Mouse (Mus musculus): Measurements from ENCODE around the gene Tmem238l.
A peak's percentile ranks its signal among the peaks of the same experiment; 100 is the strongest.

The Tmem238l gene

DNA sequence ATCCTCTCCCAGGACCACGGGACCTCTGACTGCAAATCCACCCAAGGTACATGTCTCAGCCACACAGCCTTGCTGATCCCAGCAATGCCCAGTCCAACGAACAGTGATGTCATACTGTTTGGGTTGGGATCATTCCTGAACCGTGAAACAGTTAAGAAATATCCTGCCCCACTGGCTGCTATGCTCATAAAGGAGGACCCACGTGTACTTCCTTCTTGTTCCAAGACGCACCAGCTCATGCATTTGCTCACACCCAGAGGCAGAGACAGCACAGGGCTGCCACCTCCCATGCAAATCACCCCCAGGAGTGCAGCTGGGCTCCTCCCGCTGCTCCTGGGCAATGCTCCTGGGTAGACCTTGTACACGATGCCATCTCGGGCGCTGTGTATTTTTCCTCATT, at the start of gene Tmem238l:
TSS of gene Tmem238l (plus strand) at position 336 of the 400 bp plus-strand sequence.
- DNase-seq (ENCODE audit: low spot score in 2 of 2): peak; percentile 30 to 53

DNA sequence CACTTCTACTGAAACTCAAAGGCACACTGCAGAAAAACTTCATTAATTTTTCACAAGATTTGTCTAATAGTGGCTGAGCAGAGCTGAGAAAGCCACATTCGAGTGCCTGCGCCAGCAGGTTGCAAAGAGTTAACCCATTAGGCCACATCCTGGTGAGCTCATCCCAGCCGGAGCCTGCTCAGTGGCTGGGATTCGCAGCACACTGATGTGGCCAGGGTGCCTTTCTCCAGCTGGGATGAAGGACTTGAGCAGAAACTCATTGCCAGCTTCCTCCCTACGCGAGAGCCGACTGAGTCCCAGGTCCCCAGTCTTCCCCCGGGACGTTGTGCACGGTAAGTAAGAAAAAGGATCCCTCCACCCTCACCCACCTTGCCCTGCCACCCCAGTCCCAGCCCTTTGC, 44.6 kb upstream of the Tmem238l start, which contains the start of gene Pirt:
TSS of gene Pirt (plus strand) at position 171 of the 400 bp plus-strand sequence.
- no peak for DNase-seq (ENCODE audit: low spot score in 2 of 2)

DNA sequence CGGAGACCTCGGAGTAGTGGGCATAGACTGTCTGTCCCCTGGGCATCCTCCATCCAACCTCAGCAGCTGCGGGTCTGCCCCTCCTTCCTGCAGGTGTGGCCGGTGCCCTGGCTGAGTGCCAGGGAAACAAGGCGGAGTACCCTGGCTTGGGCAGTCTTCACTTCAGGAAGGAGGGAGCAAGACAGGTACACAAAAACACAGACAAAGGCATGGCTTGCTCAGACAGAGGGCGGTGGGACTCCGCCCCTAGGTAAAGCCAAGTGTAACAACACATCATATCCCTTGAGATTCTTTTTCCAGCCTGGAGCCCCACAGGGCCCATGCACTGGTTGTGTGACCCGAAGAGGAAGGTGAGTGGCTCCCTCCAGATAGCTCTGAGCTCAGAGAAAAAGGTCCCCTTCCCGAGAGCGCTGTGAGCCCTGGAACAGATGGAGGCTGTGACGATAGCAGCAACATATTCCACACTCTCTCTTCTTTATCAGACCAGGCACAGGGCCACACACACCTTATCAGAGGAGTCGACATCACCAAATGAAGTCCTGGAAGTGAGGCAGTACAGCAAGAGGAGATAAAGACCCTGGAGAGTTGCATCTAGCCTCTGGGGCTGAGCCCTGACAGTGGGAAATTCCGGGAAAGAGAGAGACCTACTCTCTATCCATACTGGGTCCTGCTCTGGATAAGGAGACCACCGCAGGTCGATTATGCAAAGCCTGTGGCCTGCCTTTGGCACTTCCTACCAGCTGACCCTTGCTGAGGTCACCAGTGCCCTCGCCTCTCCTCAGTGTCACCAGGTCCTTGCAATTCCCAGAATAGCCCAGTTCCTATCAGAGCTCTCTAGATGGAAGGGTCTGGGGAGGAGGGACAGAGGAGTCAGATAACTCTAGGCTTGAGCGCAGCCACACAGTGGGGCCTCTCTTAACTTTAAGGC, 43.6 kb upstream of the Tmem238l start:
- DNase-seq (ENCODE audit: low spot score in 2 of 2): peak; percentile 47 to 61

DNA sequence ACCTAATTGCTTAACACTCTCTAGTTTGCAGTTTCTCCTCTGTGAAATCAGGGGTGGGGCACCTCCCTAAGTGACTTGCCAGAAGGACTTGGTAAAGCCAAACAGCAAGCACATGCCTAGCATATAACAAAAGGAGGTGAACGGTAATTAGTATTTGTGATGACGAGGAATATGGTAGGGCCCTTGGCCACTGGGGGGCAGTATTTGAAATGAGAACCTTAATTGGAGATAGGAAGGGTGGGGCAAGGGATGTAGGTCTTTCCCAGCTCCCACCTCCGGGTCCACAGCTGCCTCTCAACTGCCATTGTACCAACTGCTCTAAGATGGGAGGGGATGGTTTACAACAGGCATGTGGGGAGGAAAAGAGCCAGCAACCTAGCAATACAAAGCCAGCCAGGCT, 42.2 kb upstream of the Tmem238l start:
- DNase-seq (ENCODE audit: low spot score in 2 of 2): peak; percentile 45 to 48

DNA sequence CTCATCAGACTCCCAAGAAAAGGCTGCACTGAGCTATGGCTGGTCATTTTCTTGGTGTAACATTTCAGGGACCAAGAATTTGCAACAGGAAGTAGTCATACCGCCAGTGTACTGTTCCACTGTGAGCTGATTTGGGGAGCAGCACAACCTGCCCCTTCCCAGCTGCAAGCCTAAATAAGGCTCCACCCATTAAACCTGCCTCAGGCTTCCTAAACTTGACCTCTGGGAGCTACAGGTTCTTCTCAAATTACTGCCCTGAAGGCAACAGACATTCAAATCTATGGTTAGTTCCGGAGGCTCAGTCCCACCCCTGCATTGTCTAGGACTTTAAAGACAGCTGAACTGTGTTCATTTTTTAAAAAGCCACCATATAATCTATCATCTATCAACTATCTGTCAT, 36.4 kb upstream of the Tmem238l start:
- DNase-seq (ENCODE audit: low spot score in 2 of 2): no peak

DNA sequence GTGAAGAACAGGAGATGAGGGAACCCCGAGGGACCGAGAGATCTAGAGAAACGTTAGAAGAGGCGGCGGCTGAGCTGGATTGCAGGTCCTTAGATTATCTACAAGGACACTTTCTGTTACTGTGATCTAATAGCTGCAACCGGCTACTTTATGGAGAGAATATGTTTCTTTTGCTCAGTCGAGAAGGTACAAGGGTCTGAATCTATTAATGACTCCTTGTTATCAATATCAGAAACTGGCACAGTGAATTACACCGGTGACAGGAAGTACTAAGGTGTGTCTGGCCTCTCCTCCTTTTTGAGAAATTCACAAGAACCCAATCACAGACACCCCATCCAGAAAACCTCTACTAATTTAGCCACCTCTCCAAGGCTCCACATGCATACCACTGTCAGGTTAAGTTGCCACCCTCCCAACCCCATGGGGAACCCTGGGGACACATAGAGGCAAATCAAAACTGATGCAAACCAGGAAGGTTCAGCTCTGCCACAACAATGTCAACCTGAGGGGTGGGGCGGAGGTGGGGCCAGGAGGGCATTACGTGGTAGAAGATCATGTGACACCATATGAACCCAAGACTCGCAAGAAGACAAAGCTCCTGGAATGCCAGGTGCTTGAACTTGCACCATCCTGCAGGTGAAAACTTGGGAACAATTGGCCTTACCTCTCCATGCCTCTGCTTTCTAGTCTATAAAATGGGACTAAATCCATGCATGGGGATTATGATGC, 32.2 kb upstream of the Tmem238l start:
- DNase-seq (ENCODE audit: low spot score in 2 of 2): no peak

DNA sequence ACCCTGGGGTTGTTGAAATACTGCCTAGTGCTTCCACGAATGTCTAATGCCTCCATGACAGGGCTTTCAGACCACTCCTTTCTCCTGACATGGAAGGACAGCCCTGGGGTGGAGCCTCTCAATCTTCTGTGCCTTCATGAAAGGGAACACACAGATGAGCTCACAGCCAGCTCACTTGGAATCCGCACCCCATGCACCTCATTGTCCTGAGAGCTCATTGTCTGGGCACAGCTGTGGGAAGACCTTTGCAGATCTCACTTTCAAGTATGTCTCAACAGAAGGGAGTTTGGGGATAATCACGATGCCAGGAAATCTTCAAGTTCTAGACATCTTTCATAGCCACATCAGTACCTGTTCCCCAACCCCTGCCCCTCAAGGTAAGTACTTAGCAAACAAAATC, 28.1 kb upstream of the Tmem238l start:
- no peak for DNase-seq (ENCODE audit: low spot score in 2 of 2)

DNA sequence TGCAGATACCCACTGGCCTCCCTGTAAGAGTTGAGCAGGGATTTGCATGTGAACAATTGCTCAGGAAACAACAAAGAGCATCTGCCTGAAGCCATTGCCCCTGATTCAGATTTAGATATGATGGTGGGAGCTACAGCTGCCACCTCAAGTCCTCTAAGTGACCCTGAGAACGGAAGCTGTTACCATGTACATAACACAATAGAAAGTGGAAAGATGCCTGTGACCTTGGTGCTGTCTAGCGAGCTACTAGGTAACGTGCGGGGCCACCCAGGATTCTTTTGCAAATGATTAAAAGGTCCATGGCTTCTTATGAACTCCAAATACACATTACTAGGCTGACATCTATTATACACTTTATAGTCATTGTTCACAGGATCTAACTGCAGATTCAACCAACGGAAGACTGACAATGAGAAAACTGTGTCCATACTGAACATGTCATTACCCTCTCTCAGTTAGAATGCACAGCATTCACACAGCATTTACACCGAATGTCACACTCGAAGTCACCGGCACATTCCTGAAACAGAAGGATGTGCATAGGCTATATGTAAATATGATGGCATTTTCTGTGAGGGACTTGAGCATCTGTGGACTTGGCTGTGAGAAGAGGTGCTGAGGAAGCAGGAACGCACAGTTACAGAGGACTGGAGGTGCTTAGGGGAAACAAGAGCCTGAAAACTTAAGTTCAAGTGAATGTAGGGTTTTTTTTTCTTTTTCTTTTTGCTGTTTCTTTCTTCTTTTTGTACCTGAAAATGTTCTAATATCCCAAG, 23.4 kb upstream of the Tmem238l start:
- DNase-seq (ENCODE audit: low spot score in 2 of 2): no peak

DNA sequence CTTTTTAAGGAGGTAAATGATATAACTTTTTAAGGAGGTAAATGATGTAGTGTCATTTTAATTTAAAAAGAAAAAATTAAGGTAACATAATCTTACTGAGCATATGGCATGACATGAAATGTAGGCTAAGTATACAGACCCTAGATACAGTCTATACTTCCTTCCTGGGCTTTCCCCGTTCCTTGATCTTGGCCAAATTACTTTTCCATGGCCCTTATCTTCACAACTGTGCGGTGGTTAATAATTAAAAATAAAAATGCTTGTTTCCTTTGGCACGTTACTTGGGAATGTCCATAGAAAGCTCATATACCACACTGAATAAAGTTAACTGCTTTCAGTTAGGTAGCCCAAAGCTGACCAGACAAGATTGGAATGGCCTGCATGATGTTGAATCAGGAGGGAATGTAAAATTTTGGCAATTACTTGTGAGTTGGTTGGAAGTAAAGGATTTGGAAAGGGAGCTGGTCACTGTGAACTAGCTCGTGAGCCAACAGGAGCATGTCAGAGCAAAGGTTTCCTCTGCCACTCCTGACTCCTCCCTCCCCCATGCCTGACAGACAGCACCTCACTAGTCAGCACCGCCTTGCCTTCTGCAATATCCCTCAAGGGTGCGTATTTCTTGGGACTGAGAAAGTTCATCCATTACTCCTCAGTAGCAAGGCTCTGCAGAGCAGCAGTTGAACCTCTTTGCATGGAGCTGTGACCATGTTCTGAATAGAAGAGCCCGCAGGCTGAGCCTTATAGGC, 21.8 kb upstream of the Tmem238l start:
- no peak for DNase-seq (ENCODE audit: low spot score in 2 of 2)

DNA sequence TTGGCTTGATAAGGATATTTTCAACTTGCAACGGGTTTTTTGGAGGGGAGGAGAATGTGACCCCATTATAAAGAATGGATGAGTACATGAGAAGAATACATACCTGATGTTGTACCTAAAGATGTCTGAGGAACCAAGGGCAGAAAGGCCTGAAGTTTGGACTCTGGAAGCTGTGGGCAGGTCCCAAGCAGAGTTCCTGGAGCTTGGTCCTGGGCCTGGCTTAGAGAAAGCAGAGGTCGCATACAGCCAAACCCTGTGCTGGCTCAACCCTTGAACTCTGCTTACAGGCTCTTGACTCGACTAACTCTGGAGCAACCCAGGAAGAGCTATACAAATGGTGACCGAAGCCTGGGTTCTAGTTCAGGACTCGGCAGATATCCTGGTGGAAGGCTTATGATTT, 14.4 kb upstream of the Tmem238l start:
- DNase-seq (ENCODE audit: low spot score in 2 of 2): no peak

DNA sequence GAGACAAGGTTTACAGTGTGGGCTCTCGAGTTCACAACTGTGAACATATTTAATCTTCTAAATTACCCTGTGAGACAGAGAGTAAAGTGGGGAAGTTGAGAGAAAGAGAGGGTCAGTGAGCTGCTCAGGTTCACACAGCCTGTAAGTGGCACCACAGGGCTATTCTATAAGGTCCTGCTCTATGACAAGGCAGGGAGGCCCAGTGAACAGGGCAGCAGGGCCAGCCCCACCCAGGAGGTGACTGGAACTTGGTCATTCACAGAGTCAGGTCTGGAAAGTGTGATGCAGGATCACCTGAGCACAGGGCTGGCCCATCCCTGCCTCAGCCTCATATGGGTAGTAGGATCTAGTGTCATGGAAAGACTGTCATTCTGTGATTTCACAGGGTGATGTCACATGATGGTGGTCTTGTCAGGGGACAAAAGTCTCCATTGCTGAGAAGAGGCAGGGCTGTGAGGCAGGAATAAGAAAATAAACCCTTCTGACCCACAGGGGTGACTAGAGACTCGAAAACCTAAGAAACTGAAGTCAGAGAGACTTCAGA, 11.1 kb upstream of the Tmem238l start:
- no peak for DNase-seq (ENCODE audit: low spot score in 2 of 2)

DNA sequence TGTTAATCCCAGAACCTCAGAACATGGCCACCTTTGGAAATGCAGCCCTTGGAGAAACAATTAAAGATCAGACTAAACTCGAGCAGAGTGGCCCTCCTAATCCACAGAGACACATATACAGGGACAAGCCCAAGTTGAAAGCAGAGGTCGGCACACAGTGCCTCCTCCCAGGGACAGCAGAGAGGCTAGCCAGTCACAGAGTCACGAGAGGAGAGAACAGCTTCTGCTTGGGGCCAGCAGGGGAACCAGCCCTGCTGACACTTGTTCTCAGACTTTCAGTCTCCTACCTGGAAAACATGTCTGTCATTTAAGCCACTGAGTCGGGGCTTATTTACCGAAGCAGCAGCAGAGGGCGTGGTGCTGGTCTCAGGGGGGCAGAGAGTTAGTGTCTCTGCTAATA, 9.9 kb upstream of the Tmem238l start:
- DNase-seq (ENCODE audit: low spot score in 2 of 2): no peak

DNA sequence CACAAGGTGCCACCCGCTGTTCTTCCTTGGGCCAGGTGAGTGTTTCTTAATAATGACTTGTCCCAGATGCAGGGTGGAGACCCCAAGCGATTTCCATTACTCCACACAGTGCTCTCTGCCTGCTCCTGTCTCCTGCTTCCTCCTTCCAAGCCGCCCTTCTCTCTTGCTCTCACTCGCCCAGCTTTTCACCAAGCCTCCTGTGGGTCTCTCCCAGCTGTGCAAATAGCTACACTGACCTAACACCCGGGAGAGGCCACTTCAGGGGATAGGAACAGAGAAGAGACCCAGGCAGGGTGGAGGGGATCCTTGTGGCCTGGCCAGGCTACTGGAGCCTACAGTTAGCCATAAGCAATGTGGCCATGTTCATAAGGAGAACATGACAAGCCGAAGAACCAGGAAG, 9.5 kb upstream of the Tmem238l start:
- DNase-seq (ENCODE audit: low spot score in 2 of 2): no peak

DNA sequence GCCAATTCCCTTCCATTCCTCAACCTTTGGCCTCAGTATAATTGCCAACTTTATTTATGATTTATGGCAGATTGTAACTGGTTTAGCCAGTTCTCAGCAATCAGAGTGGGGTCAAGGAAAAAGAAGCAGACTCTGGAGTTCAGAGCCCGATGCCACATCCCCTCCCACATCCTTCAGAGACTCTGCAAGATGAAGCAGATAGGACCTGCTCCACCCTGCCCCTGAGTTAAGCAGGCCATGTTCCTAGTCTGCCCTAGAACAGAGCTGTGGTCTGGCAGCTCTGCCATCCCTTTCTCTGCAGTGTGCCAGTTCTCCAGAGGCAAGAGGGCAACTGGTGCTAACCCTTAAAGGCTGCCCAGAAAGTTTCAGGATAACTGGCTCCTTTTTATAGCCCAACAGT, 4.4 kb downstream of the Tmem238l start:
- peak; percentile 25 to 59 for DNase-seq (ENCODE audit: low spot score in 2 of 2)

DNA sequence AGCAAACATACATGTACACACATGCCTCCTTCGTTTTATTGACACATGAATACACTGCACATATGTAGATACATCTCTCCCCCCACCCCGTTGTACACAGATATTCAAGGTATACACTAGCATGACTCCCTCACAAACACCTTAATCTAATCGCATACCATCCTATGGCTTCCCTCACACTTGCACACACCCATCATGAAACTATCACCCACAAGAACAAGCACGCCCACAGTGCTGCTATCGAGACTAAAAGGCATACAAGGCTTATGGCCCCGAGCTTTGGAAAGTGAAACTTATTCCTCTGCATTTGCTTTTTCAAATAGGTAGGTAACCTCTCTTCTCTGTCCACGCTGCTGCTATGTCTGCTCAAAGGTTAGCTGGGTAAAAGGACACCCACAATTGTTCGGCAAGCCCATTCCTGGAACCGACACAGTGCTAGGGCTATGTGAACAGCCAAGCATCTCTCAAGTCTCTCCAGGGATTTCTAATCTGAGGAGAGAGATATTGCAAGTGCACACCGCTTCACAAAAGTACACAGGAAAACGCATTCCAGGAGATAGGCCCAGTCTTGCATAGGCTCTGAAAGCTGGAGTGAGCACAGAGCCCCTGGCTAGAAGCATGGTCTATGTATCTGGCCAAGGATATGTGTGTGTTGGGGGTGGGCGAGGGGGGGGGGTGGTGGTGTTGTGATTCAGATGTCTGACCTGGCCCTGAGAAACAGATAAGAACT, 5.2 kb downstream of the Tmem238l start:
- DNase-seq (ENCODE audit: low spot score in 2 of 2): no peak

DNA sequence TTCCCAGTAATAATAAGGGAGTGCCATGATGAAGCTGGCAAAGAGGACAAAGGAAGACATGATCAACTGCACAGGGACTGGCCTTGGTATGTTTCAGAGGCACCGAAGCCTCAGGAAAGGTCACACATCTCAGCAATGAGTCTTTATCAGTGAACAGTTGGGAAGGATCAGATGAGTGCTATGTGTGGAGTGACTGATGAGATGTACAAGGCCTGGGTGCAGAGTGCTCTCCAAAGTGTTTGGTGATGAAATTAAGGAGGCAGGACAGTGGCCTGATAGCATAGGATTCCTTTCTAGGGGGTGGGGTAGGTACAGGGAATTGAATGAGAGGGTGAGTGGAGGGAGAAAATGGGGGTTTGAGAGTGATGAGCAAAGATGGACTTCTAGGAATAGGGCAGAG, 7.0 kb downstream of the Tmem238l start:
- no peak for DNase-seq (ENCODE audit: low spot score in 2 of 2)

DNA sequence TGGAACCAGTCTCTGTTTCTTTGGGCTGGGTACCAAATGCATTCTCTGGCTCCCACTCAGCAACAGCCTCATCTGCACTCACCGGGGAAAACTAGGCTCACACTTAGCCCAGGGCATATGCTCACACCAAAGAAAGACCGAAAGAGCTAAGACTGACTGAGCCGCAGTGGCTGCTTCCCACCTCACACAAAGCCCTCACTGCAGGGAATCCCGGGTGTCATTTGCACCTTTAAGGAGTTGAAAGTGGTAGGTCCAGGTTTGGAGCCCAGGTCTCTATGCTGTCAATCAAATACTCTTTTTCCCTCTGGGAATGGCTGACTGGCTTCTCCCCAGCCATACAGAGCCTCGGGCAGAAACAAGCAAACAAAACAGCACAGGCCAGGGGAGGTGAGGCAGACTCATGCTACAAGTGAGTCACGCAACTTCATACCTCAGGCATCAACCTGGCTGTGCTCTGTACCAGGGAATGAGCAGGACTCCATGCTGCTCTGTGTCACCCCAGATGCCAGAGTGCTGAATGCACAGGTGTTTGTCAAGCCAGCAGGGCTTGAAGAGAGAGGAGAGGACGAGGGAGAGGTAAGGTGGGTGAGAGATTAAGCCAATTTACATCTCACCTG, 10.2 kb downstream of the Tmem238l start:
- DNase-seq (ENCODE audit: low spot score in 2 of 2): peak in 1 of 2 experiments; percentile 15

DNA sequence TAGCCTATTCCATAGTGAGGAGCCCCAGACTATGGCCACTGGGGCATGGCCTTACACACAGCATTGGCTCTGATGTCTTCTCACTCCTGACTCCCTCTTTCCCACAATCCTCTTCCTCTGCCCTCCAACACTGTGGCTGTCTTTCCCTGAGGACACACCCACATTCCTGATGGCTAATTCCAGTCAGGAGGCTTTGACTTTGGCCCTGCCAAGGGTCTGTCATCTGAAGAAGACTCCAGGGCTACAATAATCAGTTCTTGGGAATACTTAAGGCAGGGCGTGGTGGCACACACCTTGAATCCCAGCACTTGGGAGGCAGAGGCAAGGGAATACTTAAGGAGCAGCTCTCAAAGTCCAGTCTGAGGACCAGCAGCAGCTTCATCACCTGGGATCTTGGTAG, 12.1 kb downstream of the Tmem238l start:
- no peak for DNase-seq (ENCODE audit: low spot score in 2 of 2)

DNA sequence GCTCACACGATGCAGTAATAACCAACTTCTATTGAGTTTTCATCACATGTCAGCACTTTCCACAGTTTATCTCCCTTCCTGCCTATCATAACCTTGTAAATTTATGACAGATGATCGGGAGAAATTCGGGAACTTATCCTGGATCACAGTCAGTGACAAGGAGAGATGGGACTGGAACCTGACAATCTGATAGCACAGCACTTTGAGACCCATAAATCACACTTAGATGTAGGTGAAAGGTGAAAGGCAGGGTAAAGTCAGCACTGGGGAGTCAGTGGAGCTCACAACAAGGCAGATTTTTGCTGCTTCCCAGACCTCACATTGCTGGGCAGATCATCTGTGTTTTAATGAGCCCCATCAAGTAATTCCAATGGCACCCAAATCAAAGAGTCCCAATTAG, 17.1 kb downstream of the Tmem238l start:
- DNase-seq (ENCODE audit: low spot score in 2 of 2): no peak

Measured in urinary bladder, postnatal 36 days (tissue).